Mouse (Mus musculus): ENCODE measurements around the gene Bola2. TPM values are rescaled to one million over a fixed set of nuclear protein-coding genes. Genes with fewer than 3 reads are reported as not detected.

The Bola2 gene
- 29.7 and 49.0 TPM in 2 replicates for polyA plus RNA-seq (2012; rRNA removed; ENCODE audit: low replicate concordance)

GRCm38 (mm10) chr7:126695210-126695611, at the start of gene Bola2:
Gene Bola2, plus strand, starts transcription at chr7:126695401.

GRCm38 (mm10) chr7:126649231-126650051, 45.8 kb upstream of the Bola2 start, which contains the start of gene Sgf29:
Gene Sgf29, plus strand, starts transcription at chr7:126649309.

GRCm38 (mm10) chr7:126676207-126676606, 19.0 kb upstream of the Bola2 start, which contains the start of gene Sult1a1:
Gene Sult1a1, minus strand, starts transcription at chr7:126676432.

GRCm38 (mm10) chr7:126695631-126696207, 518 bp downstream of the Bola2 start, which contains the start of gene Slx1b:
Gene Slx1b, minus strand, starts transcription at chr7:126695784.

GRCm38 (mm10) chr7:126707442-126708174, 12.4 kb downstream of the Bola2 start, which contains the start of gene Coro1a:
Gene Coro1a, minus strand, starts transcription at chr7:126707787.

Other genes with a start within 250 kb of the Bola2 start
- gene Atp2a1, start 232.3 kb upstream of the Bola2 start, polyA plus RNA-seq (2012; rRNA removed; ENCODE audit: low replicate concordance): 2.1 and 8,579 TPM in 2 replicates
- 72.9 and 90.1 TPM in 2 replicates for gene Sh2b1, start 220.0 kb upstream of the Bola2 start, polyA plus RNA-seq (2012; rRNA removed; ENCODE audit: low replicate concordance)
- 127 and 145 TPM in 2 replicates for gene Tufm, start 208.0 kb upstream of the Bola2 start, polyA plus RNA-seq (2012; rRNA removed; ENCODE audit: low replicate concordance)
- 133 and 391 TPM in 2 replicates for gene Atxn2l, start 192.0 kb upstream of the Bola2 start, polyA plus RNA-seq (2012; rRNA removed; ENCODE audit: low replicate concordance)
- 90.1 and 104 TPM in 2 replicates for gene Eif3c, start 129.0 kb upstream of the Bola2 start, polyA plus RNA-seq (2012; rRNA removed; ENCODE audit: low replicate concordance)
- gene Apobr, start 110.5 kb upstream of the Bola2 start, polyA plus RNA-seq (2012; rRNA removed; ENCODE audit: low replicate concordance): 10.8 and 21.5 TPM in 2 replicates
- 100 and 141 TPM in 2 replicates for gene Cln3, start 109.6 kb upstream of the Bola2 start, polyA plus RNA-seq (2012; rRNA removed; ENCODE audit: low replicate concordance)
- 0.85 and 1.1 TPM in 2 replicates for gene Il27, start 100.5 kb upstream of the Bola2 start, polyA plus RNA-seq (2012; rRNA removed; ENCODE audit: low replicate concordance)
- 40.6 and 61.2 TPM in 2 replicates for gene Nupr1, start 64.5 kb upstream of the Bola2 start, polyA plus RNA-seq (2012; rRNA removed; ENCODE audit: low replicate concordance)
- 71.7 and 78.0 TPM in 2 replicates for gene Sgf29, start 46.1 kb upstream of the Bola2 start, polyA plus RNA-seq (2012; rRNA removed; ENCODE audit: low replicate concordance)
- 130 and 194 TPM in 2 replicates for gene Sult1a1, start 19.0 kb upstream of the Bola2 start, polyA plus RNA-seq (2012; rRNA removed; ENCODE audit: low replicate concordance)
- 27.3 and 33.4 TPM in 2 replicates for gene Slx1b, start 383 bp downstream of the Bola2 start, polyA plus RNA-seq (2012; rRNA removed; ENCODE audit: low replicate concordance)
- gene Coro1a, start 12.4 kb downstream of the Bola2 start, polyA plus RNA-seq (2012; rRNA removed; ENCODE audit: low replicate concordance): 442 and 1,092 TPM in 2 replicates
- gene Mapk3, start 64.2 kb downstream of the Bola2 start, polyA plus RNA-seq (2012; rRNA removed; ENCODE audit: low replicate concordance): 204 and 252 TPM in 2 replicates
- 40.1 and 57.3 TPM in 2 replicates for gene Gdpd3, start 70.9 kb downstream of the Bola2 start, polyA plus RNA-seq (2012; rRNA removed; ENCODE audit: low replicate concordance)
- 391 and 922 TPM in 2 replicates for gene Ypel3, start 81.6 kb downstream of the Bola2 start, polyA plus RNA-seq (2012; rRNA removed; ENCODE audit: low replicate concordance)
- 11.6 and 16.3 TPM in 2 replicates for gene Tbx6, start 86.1 kb downstream of the Bola2 start, polyA plus RNA-seq (2012; rRNA removed; ENCODE audit: low replicate concordance)
- 180 and 199 TPM in 2 replicates for gene Ppp4c, start 97.1 kb downstream of the Bola2 start, polyA plus RNA-seq (2012; rRNA removed; ENCODE audit: low replicate concordance)
- gene Fam57b, start 102.3 kb downstream of the Bola2 start, polyA plus RNA-seq (2012; rRNA removed; ENCODE audit: low replicate concordance): 44.5 and 50.4 TPM in 2 replicates
- gene 4930451I11Rik, start 136.2 kb downstream of the Bola2 start, polyA plus RNA-seq (2012; rRNA removed; ENCODE audit: low replicate concordance): not detected in 2 replicates
- gene Doc2a, start 152.0 kb downstream of the Bola2 start, polyA plus RNA-seq (2012; rRNA removed; ENCODE audit: low replicate concordance): 0.04 TPM in 1 of 2 replicates, not detected in the other
- 2.8 and 3.3 TPM in 2 replicates for gene Hirip3, start 166.6 kb downstream of the Bola2 start, polyA plus RNA-seq (2012; rRNA removed; ENCODE audit: low replicate concordance)
- 67.6 and 89.1 TPM in 2 replicates for gene Ino80e, start 167.0 kb downstream of the Bola2 start, polyA plus RNA-seq (2012; rRNA removed; ENCODE audit: low replicate concordance)
- gene Taok2, start 189.3 kb downstream of the Bola2 start, polyA plus RNA-seq (2012; rRNA removed; ENCODE audit: low replicate concordance): 75.5 and 171 TPM in 2 replicates
- 96.1 and 130 TPM in 2 replicates for gene Tmem219, start 227.5 kb downstream of the Bola2 start, polyA plus RNA-seq (2012; rRNA removed; ENCODE audit: low replicate concordance)
- gene Kctd13, start 233.5 kb downstream of the Bola2 start, polyA plus RNA-seq (2012; rRNA removed; ENCODE audit: low replicate concordance): 24.1 and 31.6 TPM in 2 replicates